Mouse (Mus musculus): ENCODE results near the gene Fam163a.
A peak's percentile ranks its signal among the peaks of the same experiment; 100 is the strongest.

Gene Fam163a

GRCm38 (mm10) chr1:156197588-156197987, 7.2 kb downstream of the Fam163a start:
- DNase-seq = no peak

- DNase-seq = no peak
These were observed 11.5 kb downstream of the Fam163a start for GRCm38 (mm10) chr1:156193292-156193691.

- DNase-seq = no peak
These were observed 12.0 kb downstream of the Fam163a start for GRCm38 (mm10) chr1:156192853-156193252.

- DNase-seq = no peak
These were observed 18.2 kb downstream of the Fam163a start for GRCm38 (mm10) chr1:156186646-156187045.

GRCm38 (mm10) chr1:156184158-156184571, 20.7 kb downstream of the Fam163a start:
- peak; percentile 72 to 83 for DNase-seq

GRCm38 (mm10) chr1:156183176-156183958, 21.5 kb downstream of the Fam163a start:
- no peak for DNase-seq

GRCm38 (mm10) chr1:156179875-156180274, 25.0 kb downstream of the Fam163a start:
- no peak for DNase-seq

GRCm38 (mm10) chr1:156168737-156169136, 36.1 kb downstream of the Fam163a start:
- no peak for DNase-seq

- DNase-seq = no peak
These were observed 88.1 kb downstream of the Fam163a start for GRCm38 (mm10) chr1:156116770-156117169.

- no peak for DNase-seq
These were observed 90.8 kb downstream of the Fam163a start for GRCm38 (mm10) chr1:156113884-156114499.

- no peak for DNase-seq
These were observed 92.7 kb downstream of the Fam163a start for GRCm38 (mm10) chr1:156112142-156112541.

- DNase-seq = no peak
These were observed 93.1 kb downstream of the Fam163a start for GRCm38 (mm10) chr1:156111728-156112127.

- DNase-seq = peak in 1 of 2 experiments; percentile 14
These were observed 93.7 kb downstream of the Fam163a start for GRCm38 (mm10) chr1:156111090-156111489.

GRCm38 (mm10) chr1:156108400-156108799, 96.4 kb downstream of the Fam163a start:
- DNase-seq = no peak

- no peak for DNase-seq
These were observed 97.4 kb downstream of the Fam163a start for GRCm38 (mm10) chr1:156107424-156107823.

GRCm38 (mm10) chr1:156105381-156105780, 99.4 kb downstream of the Fam163a start:
- DNase-seq = peak in 1 of 2 experiments; percentile 27

- DNase-seq = no peak
These were observed 101.1 kb downstream of the Fam163a start for GRCm38 (mm10) chr1:156103763-156104162.

- DNase-seq = no peak
These were observed 113.0 kb downstream of the Fam163a start for GRCm38 (mm10) chr1:156091811-156092210.

- DNase-seq = no peak
These were observed 114.8 kb downstream of the Fam163a start for GRCm38 (mm10) chr1:156090042-156090441.

GRCm38 (mm10) chr1:156089561-156089960, 115.3 kb downstream of the Fam163a start:
- DNase-seq = no peak

- no peak for DNase-seq
These were observed 117.2 kb downstream of the Fam163a start for GRCm38 (mm10) chr1:156087586-156087985.

- peak in 1 of 2 experiments; percentile 22 for DNase-seq
These were observed 119.1 kb downstream of the Fam163a start for GRCm38 (mm10) chr1:156085770-156086169.

GRCm38 (mm10) chr1:156084603-156085002, 120.2 kb downstream of the Fam163a start:
- DNase-seq = no peak

- no peak for DNase-seq
These were observed 127.2 kb downstream of the Fam163a start for GRCm38 (mm10) chr1:156077655-156078054.

Measured in kidney, adult 8-10 months (tissue).